Mouse (Mus musculus) embryonic fibroblast, embryonic 13.5 days (primary cell): ENCODE measurements around the gene C8a.

ENCODE experiments used
- CTCF ChIP-seq: IDR thresholded peaks from 2 replicates; pipeline ENCODE4 v1.5.1; 2011; ENCODE audit warnings: mild to moderate bottlenecking, control low read depth, low read length, moderate library complexity, borderline replicate concordance; ENCODE audit not compliant: insufficient read depth
- POLR2A ChIP-seq: IDR thresholded peaks from 2 replicates; pipeline ENCODE4 v1.6.1; 2011; ENCODE audit warnings: low read depth, mild to moderate bottlenecking, control low read depth, low read length, moderate library complexity

- no peak for TF ChIP-seq CTCF
- TF ChIP-seq POLR2A = no peak
These were observed 65.4 kb downstream of the C8a start for GRCm38 (mm10) chr4:104810710-104811286.
